Mouse (Mus musculus) adrenal gland, adult 18-20 months (tissue): ENCODE data around the gene Pygm. TPM values are rescaled to one million over a fixed set of nuclear protein-coding genes. Genes with fewer than 3 reads are reported as not detected.

Experiments
- DNase-seq, 2 experiments: peaks; one replicate each; pipeline ENCODE4 v3.0.0; 2021 to 2022; ENCODE audit warnings: low spot score in 2 of 2
- total RNA-seq, 2 experiments: library from RNA; stranded (reverse); gene quantifications; 1 replicate in 1 of 2; 2 replicates in 1 of 2; pipeline ENCODE4 v1.2.3; 2021

Gene Pygm
- total RNA-seq, 2 experiments from 2014 or later = 55.0 to 65.0 TPM

DNA sequence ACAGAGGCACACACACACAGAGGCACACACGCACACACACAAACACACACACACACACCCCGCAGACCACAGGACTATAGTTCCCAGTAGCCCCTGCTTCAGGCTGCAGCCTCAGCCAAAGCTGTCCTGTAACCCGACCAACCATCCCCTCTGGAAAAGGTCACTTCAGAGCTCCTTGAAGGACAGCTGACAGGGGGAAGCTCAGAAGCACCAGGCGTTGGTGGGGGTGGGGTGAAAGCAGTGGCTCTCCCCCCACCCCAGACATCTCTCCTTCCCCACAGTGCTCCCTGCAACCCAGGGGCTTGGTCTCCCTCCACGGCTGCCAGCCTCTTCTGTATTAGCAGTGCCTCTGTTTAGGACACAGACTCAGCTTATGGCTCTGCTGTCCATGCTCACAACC, 729 bp upstream of the Pygm start:
- DNase-seq = no peak

DNA sequence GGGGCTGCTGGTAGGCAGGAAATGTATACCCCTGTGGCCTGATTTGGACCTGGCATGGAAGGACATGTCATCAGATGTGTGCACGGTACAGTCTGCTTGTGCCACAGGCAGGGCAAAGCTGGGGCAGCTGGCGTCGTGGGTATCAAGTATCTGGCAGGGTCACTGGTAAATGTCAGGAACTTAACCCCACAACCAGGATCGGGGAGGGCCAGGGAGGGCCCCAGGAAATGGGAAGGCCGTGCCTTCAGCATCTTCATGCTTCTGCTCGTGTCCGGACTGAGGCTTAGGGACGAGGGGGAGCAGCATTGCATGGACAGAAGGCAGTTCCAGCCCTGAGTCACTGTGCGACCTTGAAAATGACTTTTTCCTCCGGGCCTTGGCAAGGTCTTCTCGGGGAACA, 755 bp downstream of the Pygm start:
- peak in 1 of 2 experiments; percentile 54 for DNase-seq

- DNase-seq = no peak
Measured at GRCm38 (mm10) chr19:6385419-6385818, 1.2 kb downstream of the Pygm start.

- no peak for DNase-seq
Measured at GRCm38 (mm10) chr19:6385821-6386220, 1.6 kb downstream of the Pygm start.

GRCm38 (mm10) chr19:6386234-6386633, 2.0 kb downstream of the Pygm start:
- DNase-seq = no peak

- no peak for DNase-seq
Measured at GRCm38 (mm10) chr19:6388006-6388405, 3.8 kb downstream of the Pygm start.

DNA sequence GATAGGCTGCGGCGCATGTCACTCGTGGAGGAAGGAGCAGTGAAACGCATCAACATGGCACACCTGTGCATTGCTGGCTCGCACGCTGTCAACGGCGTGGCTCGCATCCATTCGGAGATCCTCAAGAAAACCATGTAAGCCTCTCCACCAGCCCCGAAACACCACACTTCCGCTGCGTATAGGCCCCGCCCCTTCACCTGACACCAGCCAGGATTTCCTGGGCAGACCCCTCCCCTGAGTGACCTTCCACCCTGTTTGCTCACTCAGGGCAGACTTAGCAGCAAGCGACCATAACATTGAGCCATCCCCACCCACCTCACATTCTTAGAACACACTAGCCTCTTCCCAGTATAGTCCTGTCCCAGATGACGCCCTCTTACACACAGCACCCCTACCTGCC, 5.6 kb downstream of the Pygm start:
- peak in 1 of 2 experiments; percentile 21 for DNase-seq

GRCm38 (mm10) chr19:6390251-6390650, 6.1 kb downstream of the Pygm start:
- no peak for DNase-seq

GRCm38 (mm10) chr19:6392743-6393393, 8.7 kb downstream of the Pygm start:
- no peak for DNase-seq

- no peak for DNase-seq
Measured at GRCm38 (mm10) chr19:6393637-6394036, 9.4 kb downstream of the Pygm start.

DNA sequence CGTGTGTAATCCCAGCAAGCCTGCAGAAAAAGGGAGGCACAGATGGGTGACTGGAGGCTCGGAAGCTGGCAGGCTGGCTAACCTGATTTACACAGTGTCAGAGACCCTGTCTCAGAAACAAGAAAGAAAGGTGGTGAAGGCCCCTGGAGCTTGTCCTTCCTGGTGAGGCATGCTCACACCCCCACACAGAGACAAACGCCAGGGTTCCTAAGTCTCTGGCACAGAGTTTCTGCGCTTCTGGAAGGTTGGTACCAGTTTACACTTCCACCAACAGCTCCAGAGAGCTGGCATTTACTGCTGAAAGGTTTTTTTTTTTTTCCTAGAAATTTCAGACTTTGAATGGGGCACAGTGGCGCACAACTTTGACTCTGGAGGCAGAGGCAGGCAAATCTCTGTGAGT, 12.0 kb downstream of the Pygm start:
- no peak for DNase-seq

DNA sequence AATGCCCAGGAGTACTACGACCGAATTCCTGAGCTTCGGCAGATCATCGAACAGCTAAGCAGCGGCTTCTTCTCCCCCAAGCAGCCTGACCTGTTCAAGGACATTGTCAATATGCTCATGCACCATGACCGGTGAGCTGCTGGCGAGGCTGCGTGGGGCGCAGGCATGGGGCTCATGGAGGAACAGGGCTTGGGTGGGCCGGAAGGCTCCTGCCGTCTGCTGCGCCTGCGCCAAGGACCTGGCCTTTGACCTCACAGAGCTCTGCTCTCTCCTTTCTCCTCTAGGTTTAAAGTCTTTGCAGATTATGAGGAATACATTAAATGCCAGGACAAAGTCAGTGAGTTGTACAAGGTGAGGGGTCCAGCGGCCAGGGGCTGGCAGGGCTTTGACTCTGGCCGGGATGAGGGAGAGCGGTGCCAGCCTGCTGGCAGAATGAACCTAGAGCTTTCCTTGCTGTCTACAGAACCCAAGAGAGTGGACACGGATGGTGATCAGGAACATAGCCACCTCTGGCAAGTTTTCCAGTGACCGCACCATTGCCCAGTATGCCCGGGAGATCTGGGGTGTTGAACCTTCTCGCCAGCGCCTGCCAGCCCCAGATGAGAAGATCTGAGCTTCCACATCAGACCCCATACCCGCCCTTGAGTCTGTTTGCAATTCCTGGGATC, 13.5 kb downstream of the Pygm start:
- peak in 1 of 2 experiments; percentile 22 for DNase-seq

GRCm38 (mm10) chr19:6398447-6399284, 14.5 kb downstream of the Pygm start:
- DNase-seq = peak in 1 of 2 experiments; percentile 63

DNA sequence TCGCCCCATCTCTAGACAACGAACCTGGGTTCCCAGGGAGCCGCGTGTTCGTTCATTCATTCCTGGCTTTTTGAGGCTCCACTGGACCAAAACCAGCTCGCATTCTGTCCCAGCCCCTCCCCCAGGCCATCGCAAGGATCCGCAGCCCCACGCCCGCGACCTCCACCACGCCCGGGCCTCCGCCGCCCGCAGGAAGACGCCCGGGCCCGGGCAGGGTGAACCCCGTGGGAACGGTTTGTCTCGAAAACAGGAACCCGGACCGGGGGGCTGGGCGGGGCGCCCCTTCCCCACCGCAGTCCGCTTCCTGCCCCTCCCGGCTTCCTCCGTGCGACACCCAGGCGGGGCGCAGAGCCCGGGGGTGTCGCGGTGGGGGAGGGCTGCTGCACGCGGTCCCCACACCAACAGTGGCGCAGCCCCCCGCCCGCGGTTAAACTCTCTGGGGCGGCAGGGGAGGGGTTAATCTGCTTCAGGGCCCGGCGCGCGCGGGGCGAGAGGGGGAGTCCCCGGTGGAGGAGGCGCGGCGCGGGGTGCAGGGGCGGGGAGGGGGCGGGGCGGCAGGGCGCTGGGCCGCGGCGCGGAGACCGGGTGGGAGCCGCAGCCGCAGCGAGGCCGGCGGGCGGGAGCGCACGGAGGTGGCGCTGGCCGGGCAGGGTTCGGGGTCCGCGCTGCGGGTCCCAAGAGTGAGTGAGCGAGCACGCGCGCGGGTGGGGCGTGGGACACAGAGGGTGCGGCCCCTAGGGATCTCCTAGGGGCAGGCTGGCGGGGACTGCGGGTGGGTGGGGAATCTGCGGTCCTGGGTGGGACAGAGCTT, 15.3 kb downstream of the Pygm start, which contains the start of gene Rasgrp2:
Gene Rasgrp2 (plus strand): TSS at position 56 of the 811 bp plus-strand sequence.
- peak; percentile 45 to 64 for DNase-seq

GRCm38 (mm10) chr19:6400096-6401086, 16.2 kb downstream of the Pygm start:
- no peak for DNase-seq

DNA sequence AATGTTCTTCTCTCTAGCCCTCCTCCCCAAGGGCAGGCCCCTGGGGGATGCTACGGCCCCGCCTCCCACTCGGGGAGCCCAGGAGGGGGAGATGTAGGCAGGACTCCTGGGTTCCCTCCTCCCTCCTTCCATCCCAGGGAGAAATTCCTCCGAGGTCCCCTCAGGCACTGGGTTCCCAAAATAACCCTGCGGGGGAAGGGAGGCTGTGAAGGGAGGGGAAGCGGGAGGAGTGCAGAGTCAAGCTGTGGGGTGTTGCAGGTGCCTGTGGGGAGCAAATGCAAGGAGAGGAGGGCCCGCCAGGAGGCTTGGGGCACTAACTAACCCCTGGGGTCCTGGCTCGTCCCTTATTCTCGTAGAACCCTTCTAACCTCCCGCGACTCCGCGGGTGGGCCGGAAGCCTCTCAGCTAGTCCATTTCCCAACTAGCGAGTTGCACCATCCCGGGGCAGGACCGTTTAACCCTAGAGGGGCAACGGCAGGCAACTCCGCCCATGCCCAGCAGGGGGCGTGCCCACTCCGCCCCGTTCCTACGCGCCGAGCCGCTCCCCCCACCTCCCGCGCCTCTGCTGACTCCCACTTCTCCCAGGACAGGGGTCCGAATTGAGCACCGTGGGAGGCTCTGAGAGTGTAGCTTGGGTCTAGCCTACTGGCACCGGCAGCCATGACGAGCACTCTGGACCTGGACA, 17.1 kb downstream of the Pygm start:
- DNase-seq = peak; percentile 78 to 87

- DNase-seq = no peak
Measured at GRCm38 (mm10) chr19:6401951-6402350, 17.8 kb downstream of the Pygm start.

GRCm38 (mm10) chr19:6403869-6404268, 19.7 kb downstream of the Pygm start:
- no peak for DNase-seq

GRCm38 (mm10) chr19:6405433-6405832, 21.2 kb downstream of the Pygm start:
- DNase-seq = no peak
